Mouse (Mus musculus) myocyte (in vitro differentiated cells): Measurements from ENCODE around the gene Rxra. TPM values are rescaled to one million over a fixed set of nuclear protein-coding genes. Genes with fewer than 3 reads are reported as not detected.
A peak's percentile ranks its signal among the peaks of the same experiment; 100 is the strongest.

ENCODE experiments used
- H3K27me3 ChIP-seq: one replicate; pipeline ENCODE4 v1.6.1; 2011; ENCODE audit not compliant: control insufficient read depth, insufficient read depth, insufficient read length
- H3K36me3 ChIP-seq: one replicate; pipeline ENCODE4 v1.6.1; 2011; ENCODE audit not compliant: control insufficient read depth, insufficient read depth
- H3K4me2 ChIP-seq: one replicate; pipeline ENCODE4 v1.6.1; 2011; ENCODE audit warnings: low read depth, control low read depth
- H3K4me3 ChIP-seq: one replicate; pipeline ENCODE4 v1.5.1; 2011; ENCODE audit warnings: mild to moderate bottlenecking, control low read depth, moderate library complexity
- H3K79me2 ChIP-seq: one replicate; pipeline ENCODE4 v1.6.1; 2011; ENCODE audit not compliant: control insufficient read depth, insufficient read depth
- H3ac ChIP-seq: one replicate; pipeline ENCODE4 v1.6.1; 2011; ENCODE audit not compliant: control insufficient read depth, insufficient read length
- CEBPB ChIP-seq: IDR thresholded peaks from 2 replicates; pipeline ENCODE4 v1.6.1; 2011; ENCODE audit warnings: mild to moderate bottlenecking, moderate library complexity; ENCODE audit not compliant: poor library complexity, insufficient read depth, severe bottlenecking
- E2F4 ChIP-seq: IDR thresholded peaks from one replicate; pipeline ENCODE4 v1.6.1; 2011; ENCODE audit warnings: mild to moderate bottlenecking, control low read depth, moderate library complexity; ENCODE audit not compliant: insufficient read depth
- MAX ChIP-seq: IDR thresholded peaks from one replicate; pipeline ENCODE4 v1.6.1; 2011; ENCODE audit warnings: low read depth, mild to moderate bottlenecking, control low read depth
- MYOD1 ChIP-seq, 3 experiments: IDR thresholded peaks; one replicate each; pipeline ENCODE4 v1.6.1; 2011; ENCODE audit warnings: control low read depth in 2 of 3, low read depth in 2 of 3, mild to moderate bottlenecking in 2 of 3, moderate library complexity in 1 of 3; ENCODE audit not compliant: insufficient read length in 2 of 3, control insufficient read depth in 1 of 3
- MYOG ChIP-seq, 3 experiments: IDR thresholded peaks; one replicate each; pipeline ENCODE4 v1.6.1; 2011; ENCODE audit warnings: control low read depth in 2 of 3, low read depth in 2 of 3, mild to moderate bottlenecking in 2 of 3; ENCODE audit not compliant: insufficient read length in 2 of 3, control insufficient read depth in 1 of 3, insufficient read depth in 1 of 3
- POLR2A ChIP-seq: IDR thresholded peaks from one replicate; pipeline ENCODE4 v1.6.1; 2011; ENCODE audit warnings: low read depth, mild to moderate bottlenecking, control low read depth, moderate library complexity; ENCODE audit not compliant: insufficient read length
- POLR2AphosphoS2 ChIP-seq: IDR thresholded peaks from one replicate; pipeline ENCODE4 v1.6.1; 2011; ENCODE audit warnings: low read depth, control low read depth; ENCODE audit not compliant: insufficient read length
- REST ChIP-seq: IDR thresholded peaks from one replicate; pipeline ENCODE4 v1.6.1; 2011; ENCODE audit warnings: mild to moderate bottlenecking, control low read depth, moderate library complexity; ENCODE audit not compliant: insufficient read depth, insufficient read length
- SRF ChIP-seq: IDR thresholded peaks from one replicate; pipeline ENCODE4 v1.6.1; 2011; ENCODE audit warnings: low read depth; ENCODE audit not compliant: control insufficient read depth, insufficient read length
- TCF12 ChIP-seq: IDR thresholded peaks from one replicate; pipeline ENCODE4 v1.6.1; 2011; ENCODE audit warnings: mild to moderate bottlenecking, control low read depth; ENCODE audit not compliant: poor library complexity, insufficient read depth, severe bottlenecking
- TCF3 ChIP-seq: IDR thresholded peaks from one replicate; pipeline ENCODE4 v1.6.1; 2011; ENCODE audit warnings: low read depth, control low read depth; ENCODE audit not compliant: insufficient read length
- USF1 ChIP-seq: IDR thresholded peaks from one replicate; pipeline ENCODE4 v1.6.1; 2011; ENCODE audit warnings: low read depth, mild to moderate bottlenecking, control low read depth, moderate library complexity
- polyA plus RNA-seq: library from polyadenylated mRNA; unstranded; fragments of >200 nt; fragmentation: generic; extraction: Trizol; gene quantifications from one replicate; pipeline ENCODE4 v1.2.1, GENCODE M21; 2012; ENCODE audit warnings: missing spikeins

Rxra gene
- polyA plus RNA-seq, 1 experiment, result 22.0 TPM

- Histone ChIP-seq H3ac (no peak overlapping the region), H3K27me3 (peaks cover 15% of the 10 kb centered on the region), H3K4me2 (no peak overlapping the region), H3K4me3 (no peak overlapping the region), H3K36me3 (no peaks in the 10 kb centered on the region), H3K79me2 (no peaks in the 10 kb centered on the region)
- TF ChIP-seq MYOG (IDR thresholded peaks at IDR 0.05; ENCODE audit: control insufficient read depth in 1 of 3, insufficient read depth in 1 of 3, insufficient read length in 2 of 3, low read depth in 2 of 3), result no peak
- TF ChIP-seq TCF3, result no peak
- no peak for TF ChIP-seq POLR2AphosphoS2
- TF ChIP-seq TCF12, result no peak
- TF ChIP-seq USF1, result no peak
- no peak for TF ChIP-seq SRF
- no peak for TF ChIP-seq E2F4
- no peak for TF ChIP-seq REST
- TF ChIP-seq MYOD1 (IDR thresholded peaks at IDR 0.05; ENCODE audit: control insufficient read depth in 1 of 3, insufficient read length in 2 of 3, low read depth in 2 of 3), result no peak
- TF ChIP-seq CEBPB, result no peak
- no peak for TF ChIP-seq POLR2A
- no peak for TF ChIP-seq MAX
Measured at GRCm38 (mm10) chr2:27670746-27671145, 5.5 kb upstream of the Rxra start.

GRCm38 (mm10) chr2:27671633-27672091, 4.6 kb upstream of the Rxra start:
- Histone ChIP-seq H3K4me2 (peak overlapping the region; percentile 60), H3K36me3 (no peaks in the 10 kb centered on the region), H3K4me3 (no peak overlapping the region), H3K79me2 (no peaks in the 10 kb centered on the region), H3ac (no peak overlapping the region), H3K27me3 (peaks cover 8% of the 10 kb centered on the region)
- TF ChIP-seq CEBPB (no peak), POLR2A (no peak), TCF3 (no peak)

GRCm38 (mm10) chr2:27676478-27677325, 462 bp downstream of the Rxra start:
- Histone ChIP-seq H3K4me3 (peak overlapping the region; percentile 49), H3K79me2 (peaks cover 27% of the 10 kb centered on the region), H3K4me2 (peak overlapping the region; percentile 98), H3ac (peak overlapping the region; percentile 88), H3K27me3 (no peaks in the 10 kb centered on the region), H3K36me3 (no peaks in the 10 kb centered on the region)
- TF ChIP-seq MYOG (IDR thresholded peaks at IDR 0.05; ENCODE audit: control insufficient read depth in 1 of 3, insufficient read depth in 1 of 3, insufficient read length in 2 of 3, low read depth in 2 of 3), result no peak
- peak; percentile 40 for TF ChIP-seq POLR2A

- Histone ChIP-seq H3K27me3 (no peaks in the 10 kb centered on the region), H3K4me3 (peak overlapping the region; percentile 49), H3K79me2 (peaks cover 37% of the 10 kb centered on the region), H3K4me2 (peak overlapping the region; percentile 99), H3ac (peak overlapping the region; percentile 88), H3K36me3 (no peaks in the 10 kb centered on the region)
- peak; percentile 42 for TF ChIP-seq POLR2A
- TF ChIP-seq E2F4, result no peak
Measured at GRCm38 (mm10) chr2:27677411-27678310, 1.4 kb downstream of the Rxra start.

- TF ChIP-seq MAX (no peak), TCF3 (no peak), MYOD1 (IDR thresholded peaks at IDR 0.05; ENCODE audit: control insufficient read depth in 1 of 3, insufficient read length in 2 of 3, low read depth in 2 of 3) (no peak), E2F4 (no peak), USF1 (no peak), POLR2A (no peak), TCF12 (no peak)
- peak overlapping the region; percentile 99 for H3K4me2 ChIP-seq
- peak overlapping the region; percentile 49 for H3K4me3 ChIP-seq
- peaks cover 41% of the 10 kb centered on the region for H3K79me2 ChIP-seq
- H3ac ChIP-seq, result peak overlapping the region; percentile 88
- no peaks in the 10 kb centered on the region for H3K36me3 ChIP-seq
- no peaks in the 10 kb centered on the region for H3K27me3 ChIP-seq
Measured at GRCm38 (mm10) chr2:27678331-27678730, 2.1 kb downstream of the Rxra start.
